Mouse (Mus musculus) T-helper 2 cell (primary cell): ENCODE data around the gene Kcnip1.

Source experiments
- in situ Hi-C: fragments of 300-600 bp; cut with MboI, MseI; formaldehyde crosslinking; loops from one replicate; pipeline ENCODE4 v1.15.1; 2025; ENCODE audit warnings: high pct_unique_total_duplicates

Kcnip1 gene

GRCm38 (mm10) chr11:33990002-33990401 lies 3.0 kb downstream of the Kcnip1 start:
- in situ Hi-C loops, result no loop called here

DNA sequence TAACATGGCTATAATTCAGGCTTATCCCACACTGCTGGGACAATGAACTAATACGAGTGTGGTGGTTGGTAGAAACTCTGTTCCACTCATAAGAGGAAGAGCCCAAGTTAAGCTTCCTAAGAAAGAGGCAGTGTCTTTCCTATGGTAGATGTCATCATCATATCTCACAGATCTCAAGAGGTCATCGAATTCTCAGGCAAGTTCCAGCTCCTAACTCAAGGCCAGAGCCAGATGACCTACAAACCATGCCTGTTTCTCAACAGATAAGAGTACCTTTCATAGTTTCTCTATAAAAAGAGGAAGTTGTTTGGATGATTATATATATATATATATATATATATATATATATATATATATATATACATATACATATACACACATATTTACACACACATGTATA lies 6.4 kb downstream of the Kcnip1 start:
- in situ Hi-C loops, result loop anchor here (10.0 kb wide), 1 partner anchor 218 kb away; the partner anchor contains the start of gene Foxi1

- in situ Hi-C loops, result loop anchor here (10.0 kb wide), 1 partner anchor 225 kb away; the partner anchor contains the start of gene Foxi1
Observed at GRCm38 (mm10) chr11:33980146-33980545, 12.8 kb downstream of the Kcnip1 start.

- in situ Hi-C loops, result no loop called here
Observed at GRCm38 (mm10) chr11:33975121-33975520, 17.8 kb downstream of the Kcnip1 start.

DNA sequence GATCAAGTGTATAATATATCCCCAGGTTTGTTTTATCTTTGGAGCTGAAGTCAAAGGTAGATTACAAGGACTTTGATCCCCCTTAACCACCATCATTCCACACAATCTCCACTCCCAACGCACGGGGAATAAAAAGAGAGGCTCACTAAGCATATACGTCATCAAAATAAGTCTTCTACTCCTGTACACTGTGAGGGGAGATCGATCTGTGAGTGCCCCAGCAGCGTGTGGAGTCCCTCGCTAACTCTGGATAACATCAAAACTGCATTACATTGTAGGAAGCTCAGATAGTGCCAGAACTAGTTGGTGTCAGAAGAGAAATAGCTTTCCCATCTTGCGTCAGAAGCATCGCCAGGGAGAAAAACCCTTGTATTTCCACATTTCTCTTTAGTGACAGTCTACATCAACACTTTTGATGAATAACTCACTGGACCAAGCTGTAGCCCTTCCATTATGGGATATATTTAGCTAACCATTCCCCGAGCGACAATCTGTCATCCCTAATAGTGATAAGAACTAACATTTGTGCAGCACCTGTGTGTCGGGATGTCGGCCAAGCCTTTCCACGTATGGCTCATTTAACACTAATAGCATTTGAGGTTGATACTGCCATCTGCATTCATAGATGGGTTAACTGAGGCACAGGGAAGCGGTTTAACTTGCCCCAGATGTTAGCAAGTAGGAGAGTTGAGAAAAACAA lies 18.5 kb downstream of the Kcnip1 start:
- in situ Hi-C loops, result loop anchor here (25.0 kb wide), 1 partner anchor 538 kb away; no protein-coding TSS in a partner anchor

GRCm38 (mm10) chr11:33972114-33972513 lies 20.8 kb downstream of the Kcnip1 start:
- in situ Hi-C loops, result loop anchor here (25.0 kb wide), 1 partner anchor 540 kb away; no protein-coding TSS in a partner anchor

- in situ Hi-C loops, result loop anchor here (25.0 kb wide), 1 partner anchor 543 kb away; no protein-coding TSS in a partner anchor
Observed at GRCm38 (mm10) chr11:33969199-33969598, 23.8 kb downstream of the Kcnip1 start.

GRCm38 (mm10) chr11:33967708-33968107 lies 25.2 kb downstream of the Kcnip1 start:
- in situ Hi-C loops, result loop anchor here (25.0 kb wide), 1 partner anchor 545 kb away; no protein-coding TSS in a partner anchor

DNA sequence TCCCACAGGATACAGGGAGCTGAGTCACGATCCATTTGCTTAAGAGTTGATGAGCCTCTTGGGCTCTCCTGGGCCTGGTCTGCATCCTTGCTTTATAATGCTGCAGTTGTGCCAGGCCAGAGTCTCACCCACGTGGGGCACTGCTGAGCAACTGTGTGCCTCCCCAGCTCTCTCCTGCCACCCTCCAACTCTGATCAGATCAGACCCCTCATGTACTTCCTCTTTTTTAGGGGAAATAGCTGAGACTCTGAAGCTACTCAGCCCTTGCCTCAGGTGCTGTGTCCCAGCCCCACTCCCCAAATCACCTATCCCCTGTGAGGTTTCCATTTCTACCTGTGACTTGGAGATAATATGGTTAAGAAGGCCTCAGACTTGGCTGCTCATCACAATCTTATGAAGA lies 27.6 kb downstream of the Kcnip1 start:
- in situ Hi-C loops, result loop anchor here (25.0 kb wide), 1 partner anchor 547 kb away; no protein-coding TSS in a partner anchor

- in situ Hi-C loops, result loop anchor here (25.0 kb wide), 1 partner anchor 549 kb away; no protein-coding TSS in a partner anchor
Observed at GRCm38 (mm10) chr11:33962688-33963407, 30.1 kb downstream of the Kcnip1 start, which contains the start of gene Kcnmb1. Gene Kcnmb1, plus strand, starts transcription at chr11:33963013.

GRCm38 (mm10) chr11:33962178-33962577 lies 30.8 kb downstream of the Kcnip1 start:
- in situ Hi-C loops, result loop anchor here (25.0 kb wide), 1 partner anchor 550 kb away; no protein-coding TSS in a partner anchor

DNA sequence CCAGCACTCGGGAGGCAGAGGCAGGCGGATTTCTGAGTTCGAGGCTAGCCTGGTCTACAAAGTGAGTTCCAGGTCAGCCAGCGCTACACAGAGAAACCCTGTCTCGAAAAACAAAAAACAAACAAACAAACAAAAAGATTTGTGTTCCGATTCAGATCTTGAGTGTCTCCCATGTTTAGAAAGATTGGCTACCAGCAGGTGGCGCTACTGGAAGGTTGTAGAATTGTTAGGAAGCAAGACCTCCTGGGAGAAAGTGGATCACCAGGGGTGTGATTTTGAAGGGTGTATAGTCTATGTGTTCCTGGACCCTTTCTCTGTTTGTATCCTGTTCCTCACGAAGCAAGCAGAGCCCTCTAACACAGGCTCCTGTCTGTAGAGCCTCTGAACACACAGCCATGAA lies 34.2 kb downstream of the Kcnip1 start:
- in situ Hi-C loops, result loop anchor here (10.0 to 25.0 kb wide), 2 partner anchors 256 to 554 kb away; no protein-coding TSS in a partner anchor

- in situ Hi-C loops, result loop anchor here (10.0 to 25.0 kb wide), 2 partner anchors 257 to 555 kb away; no protein-coding TSS in a partner anchor
Observed at GRCm38 (mm10) chr11:33957595-33957994, 35.4 kb downstream of the Kcnip1 start.

- in situ Hi-C loops, result loop anchor here (10.0 to 25.0 kb wide), 2 partner anchors 258 to 556 kb away; no protein-coding TSS in a partner anchor
Observed at GRCm38 (mm10) chr11:33956623-33957022, 36.3 kb downstream of the Kcnip1 start.

DNA sequence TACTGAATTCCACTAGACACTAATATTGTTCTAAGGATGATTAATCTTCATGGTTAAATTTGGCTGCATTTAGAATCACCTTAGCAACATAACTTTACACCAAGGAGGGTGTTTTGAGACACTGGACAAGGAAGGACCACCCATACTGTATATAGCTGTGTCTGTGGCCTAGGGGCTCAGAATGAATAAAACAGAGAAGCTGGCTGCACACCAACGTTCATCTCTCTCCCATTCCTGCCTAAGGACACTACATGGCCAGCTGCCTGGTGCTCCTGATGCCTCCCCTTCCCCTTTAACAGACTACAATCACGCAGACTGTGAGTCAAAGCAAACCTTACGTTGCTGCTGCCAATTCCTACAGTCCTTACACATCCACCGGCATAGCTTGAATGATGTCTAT lies 37.0 kb downstream of the Kcnip1 start:
- in situ Hi-C loops, result loop anchor here (10.0 to 25.0 kb wide), 2 partner anchors 259 to 556 kb away; no protein-coding TSS in a partner anchor

DNA sequence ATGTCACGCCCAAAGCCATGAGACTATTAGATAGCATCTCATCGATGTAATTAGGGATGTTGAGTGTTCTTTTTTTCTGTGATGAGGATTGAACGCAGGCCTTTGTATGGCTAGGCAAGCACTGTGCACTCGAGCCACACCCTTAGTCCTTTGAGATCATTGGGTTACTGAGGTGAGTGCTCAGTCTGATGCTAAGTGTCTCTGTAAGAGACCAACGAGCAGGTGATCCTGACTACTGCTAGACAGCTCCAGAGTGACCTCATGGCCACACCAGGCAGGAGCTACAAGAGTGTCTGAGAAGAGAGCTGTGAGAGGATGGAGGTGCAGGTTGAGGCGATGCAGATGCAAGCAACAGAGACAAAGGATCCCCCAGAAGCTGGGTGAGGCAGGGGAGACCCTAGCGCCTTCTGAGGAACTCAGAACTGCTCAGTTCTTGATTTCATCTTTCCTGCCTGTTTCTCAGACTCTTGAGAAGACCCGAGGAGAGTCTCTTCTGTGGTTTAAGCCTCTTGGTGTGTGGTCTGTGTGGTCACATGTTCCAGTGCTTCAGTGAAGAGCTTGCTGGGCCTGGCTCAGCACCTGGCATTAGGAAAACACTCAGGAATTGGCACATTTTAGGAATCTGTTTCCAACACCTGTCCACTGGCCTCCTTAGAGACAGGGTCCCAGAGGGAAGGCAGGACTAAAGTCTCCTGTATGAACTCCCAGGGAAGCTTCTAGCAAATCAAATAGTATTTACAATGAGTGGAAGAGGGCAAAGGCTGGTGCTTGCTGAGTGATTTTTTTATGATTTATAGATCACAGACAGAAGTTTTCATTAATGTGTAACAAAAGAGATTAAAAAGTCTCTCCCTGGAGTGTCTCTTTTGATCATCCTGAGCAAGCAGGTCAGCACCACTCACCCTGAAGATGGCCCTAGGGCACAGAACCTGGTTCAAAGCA lies 41.0 kb downstream of the Kcnip1 start:
- in situ Hi-C loops, result loop anchor here (10.0 to 25.0 kb wide), 2 partner anchors 263 to 560 kb away; no protein-coding TSS in a partner anchor

DNA sequence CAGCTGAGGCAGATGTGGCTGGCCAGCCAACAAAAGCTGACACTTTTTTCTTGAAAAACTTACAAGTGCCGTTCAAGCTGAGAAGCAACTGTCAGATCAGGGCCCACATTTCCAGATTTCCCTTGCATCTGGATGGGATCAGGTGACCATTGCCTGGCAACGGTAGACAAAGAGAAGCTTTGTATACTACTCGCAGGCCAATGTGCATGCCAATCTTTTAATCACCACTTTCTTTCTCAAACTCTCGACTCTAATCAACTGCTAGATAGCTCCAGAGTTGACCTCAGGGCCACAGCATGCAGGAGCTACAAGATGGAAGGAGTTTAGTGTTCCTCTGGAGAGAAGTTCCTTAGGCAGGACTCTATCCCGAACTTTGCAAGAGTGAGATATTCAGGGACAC lies 41.8 kb downstream of the Kcnip1 start:
- in situ Hi-C loops, result loop anchor here (10.0 to 25.0 kb wide), 2 partner anchors 264 to 561 kb away; no protein-coding TSS in a partner anchor

GRCm38 (mm10) chr11:33946501-33946900 lies 46.5 kb downstream of the Kcnip1 start:
- in situ Hi-C loops, result no loop called here

DNA sequence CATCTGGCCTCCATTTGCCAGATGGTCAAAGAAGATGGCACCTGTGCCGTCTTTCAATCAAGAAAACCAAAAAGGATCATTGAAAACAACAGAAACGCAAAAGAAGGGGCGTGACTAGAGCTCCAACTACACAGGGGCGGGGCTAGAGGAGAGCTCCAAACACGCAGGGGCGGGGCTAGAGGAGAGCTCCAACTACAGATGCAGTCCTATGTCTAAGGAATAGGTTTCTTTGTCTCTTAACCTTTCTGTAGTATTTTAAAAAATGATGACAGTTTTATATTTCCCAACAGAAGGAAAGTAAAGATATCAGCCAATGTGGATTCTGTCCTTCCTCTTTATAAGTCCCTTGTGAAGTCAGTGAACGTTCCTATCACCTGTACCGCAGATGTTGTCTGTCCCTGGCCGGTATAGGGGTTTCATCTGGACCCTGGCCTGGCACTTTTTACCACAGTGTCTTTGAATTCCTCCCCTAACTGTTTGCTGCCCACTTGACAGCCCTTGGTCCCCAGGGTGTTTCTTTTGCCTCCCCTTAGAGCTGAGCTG lies 48.1 kb downstream of the Kcnip1 start:
- in situ Hi-C loops, result no loop called here

GRCm38 (mm10) chr11:33944067-33944785 lies 48.7 kb downstream of the Kcnip1 start:
- in situ Hi-C loops, result no loop called here
